Mouse (Mus musculus) lung, postnatal 0 days (tissue): Measurements from ENCODE around the gene Fgf12. TPM values are rescaled to one million over a fixed set of nuclear protein-coding genes. Genes with fewer than 3 reads are reported as not detected.

Source experiments
- ATAC-seq: fragments of 200-750 bp; cut with Nextera tagmentation; 2 replicates; pipeline ENCODE4 v1.8.0; 2017; ENCODE audit warnings: moderate library complexity
- DNase-seq: peaks from one replicate; pipeline ENCODE4 v3.0.0-alpha.2; 2016; ENCODE audit warnings: low spot score
- H3K27ac ChIP-seq: fragments of 300-500 bp; sonication (generic); 2 replicates; pipeline ENCODE4 v1.5.1; 2014; ENCODE audit warnings: antibody characterized with exemption, mild to moderate bottlenecking, low read length, mixed read lengths
- H3K27me3 ChIP-seq: fragments of 300-500 bp; sonication (generic); replicated peaks from 2 replicates; pipeline ENCODE4 v1.6.1; 2014; ENCODE audit warnings: low read length, mixed read lengths; ENCODE audit not compliant: insufficient read depth
- H3K36me3 ChIP-seq: fragments of 300-500 bp; sonication (generic); 2 replicates; pipeline ENCODE4 v1.6.1; 2014; ENCODE audit warnings: low read length, mixed read lengths; ENCODE audit not compliant: insufficient read depth
- H3K4me1 ChIP-seq: fragments of 300-500 bp; sonication (generic); 2 replicates; pipeline ENCODE4 v1.6.1; 2014; ENCODE audit warnings: antibody characterized with exemption, low read depth, low read length, mixed read lengths; ENCODE audit not compliant: insufficient read depth
- H3K4me2 ChIP-seq: fragments of 300-500 bp; sonication (generic); replicated peaks from 2 replicates; pipeline ENCODE4 v1.6.1; 2014; ENCODE audit warnings: low read depth, mild to moderate bottlenecking, low read length, moderate library complexity, mixed read lengths
- H3K4me3 ChIP-seq: fragments of 300-500 bp; sonication (generic); 2 replicates; pipeline ENCODE4 v1.5.1; 2014; ENCODE audit warnings: low read depth, low read length
- H3K9ac ChIP-seq: fragments of 300-500 bp; sonication (generic); replicated peaks from 2 replicates; pipeline ENCODE4 v1.6.1; 2014; ENCODE audit warnings: low read depth, mild to moderate bottlenecking
- H3K9me3 ChIP-seq: fragments of 300-500 bp; sonication (generic); 2 replicates; pipeline ENCODE4 v1.6.1; 2016; ENCODE audit warnings: low read length, mixed read lengths
- CTCF ChIP-seq: IDR thresholded peaks from 2 replicates; pipeline ENCODE4 v1.5.1; 2016; ENCODE audit warnings: antibody characterized with exemption, mild to moderate bottlenecking
- EP300 ChIP-seq: IDR thresholded peaks from 2 replicates; pipeline ENCODE4 v1.6.1; 2016; ENCODE audit warnings: antibody characterized with exemption, mild to moderate bottlenecking, control low read depth
- WGBS: fragments of 180-500 bp; shearing (Covaris S2); extraction: QIAGEN DNeasy Blood & Tissue Kit; methylation state at CpG from one replicate; pipeline ENCODE4 v1.1.7; 2014; 5-methylcytosine and 5-hydroxymethylcytosine counted together
- polyA plus RNA-seq: library from polyadenylated mRNA; unstranded; fragments of >200 nt; fragmentation: Nextera tagmentation; extraction: Ambion mirVana; gene quantifications from 2 replicates; pipeline ENCODE4 v1.2.1, GENCODE M21; 2015

Gene Fgf12
- 3.6 and 3.9 TPM in 2 replicates for polyA plus RNA-seq

DNA sequence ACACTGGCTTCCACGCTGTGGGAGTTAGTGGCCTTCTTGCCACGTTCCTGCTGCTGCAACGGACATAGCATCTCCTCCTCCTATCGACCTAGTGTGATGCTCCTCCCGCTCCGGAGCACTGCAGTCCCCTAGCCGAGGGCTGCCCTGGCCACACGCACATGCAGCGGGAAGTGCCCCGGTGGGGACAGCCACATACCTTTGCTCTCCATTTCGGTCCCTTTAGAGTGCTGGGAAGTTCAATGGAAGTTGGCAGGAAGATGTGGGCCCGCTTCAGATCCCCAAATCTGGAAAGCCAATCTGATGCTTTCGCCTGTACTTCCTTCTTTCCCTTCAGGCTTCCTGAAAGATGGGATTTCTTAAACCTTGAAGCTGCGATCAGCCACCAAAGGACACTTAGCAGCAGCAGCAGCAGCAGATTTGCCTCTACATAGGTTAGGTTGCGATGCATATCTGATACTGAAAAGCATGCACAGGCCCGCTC, at the start of gene Fgf12:
TSS of gene Fgf12 (minus strand) at position 431 of the 481 bp plus-strand sequence.
- peak within 1 kb of the TSS; percentile 37 for H3K4me2 ChIP-seq
- DNase-seq (no peak), ATAC-seq (no peak)
- WGBS = 1% methylated on average over 16 of the region's 16 CpGs
- no peaks in the 10 kb centered on the region for H3K36me3 ChIP-seq
- H3K27ac ChIP-seq = no peak within 1 kb of the TSS
- H3K27me3 ChIP-seq = peaks cover 5% of the 10 kb centered on the region; the same call in 1 of the 2 replicates
- no peak within 1 kb of the TSS for H3K9ac ChIP-seq
- no peaks in the 10 kb centered on the region for H3K9me3 ChIP-seq
- H3K4me1 ChIP-seq = no peaks in the 10 kb centered on the region
- no peak within 1 kb of the TSS for H3K4me3 ChIP-seq
- TF ChIP-seq EP300 (no peak), CTCF (no peak)

DNA sequence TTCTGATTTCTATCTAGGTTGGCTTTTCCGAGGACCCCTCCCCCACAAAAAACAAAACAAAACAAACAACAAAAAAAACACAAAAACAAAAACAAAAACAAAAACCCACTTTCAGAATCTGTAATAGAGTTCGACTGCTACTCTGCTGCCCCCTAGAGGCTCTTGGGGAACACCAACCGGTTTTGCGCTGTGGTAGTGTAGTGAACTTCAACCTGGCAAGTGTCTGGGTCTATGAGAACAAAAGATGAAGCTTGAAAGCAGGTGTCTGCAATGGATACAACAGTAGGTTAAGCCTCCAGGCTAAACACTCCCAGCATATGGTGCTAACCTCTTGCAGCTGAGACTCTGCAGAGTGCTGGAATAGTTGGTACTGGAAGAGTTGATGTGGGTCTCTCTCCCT, 40.2 kb upstream of the Fgf12 start:
- H3K9ac ChIP-seq = no peak overlapping the region
- H3K4me1 ChIP-seq = no peaks in the 10 kb centered on the region
- H3K4me2 ChIP-seq = no peak overlapping the region
- peak; percentile 43 for DNase-seq
- no peak for ATAC-seq
- TF ChIP-seq CTCF (peak; percentile 68), EP300 (no peak)
- H3K27ac ChIP-seq = no peak overlapping the region
- H3K36me3 ChIP-seq = no peaks in the 10 kb centered on the region
- H3K9me3 ChIP-seq = no peaks in the 10 kb centered on the region
- WGBS = 1% methylated on average over 4 of the region's 4 CpGs
- H3K27me3 ChIP-seq = no peaks in the 10 kb centered on the region
- H3K4me3 ChIP-seq = no peak overlapping the region

GRCm38 (mm10) chr16:28770276-28770675, 17.4 kb upstream of the Fgf12 start:
- 87% methylated on average over 2 of the region's 2 CpGs for WGBS
- Histone ChIP-seq H3K4me3 (no peak overlapping the region), H3K9ac (no peak overlapping the region), H3K4me1 (no peaks in the 10 kb centered on the region), H3K36me3 (no peaks in the 10 kb centered on the region), H3K27ac (no peak overlapping the region), H3K4me2 (no peak overlapping the region), H3K9me3 (no peaks in the 10 kb centered on the region), H3K27me3 (no peaks in the 10 kb centered on the region)
- TF ChIP-seq CTCF = no peak
- DNase-seq (no peak), ATAC-seq (no peak)

DNA sequence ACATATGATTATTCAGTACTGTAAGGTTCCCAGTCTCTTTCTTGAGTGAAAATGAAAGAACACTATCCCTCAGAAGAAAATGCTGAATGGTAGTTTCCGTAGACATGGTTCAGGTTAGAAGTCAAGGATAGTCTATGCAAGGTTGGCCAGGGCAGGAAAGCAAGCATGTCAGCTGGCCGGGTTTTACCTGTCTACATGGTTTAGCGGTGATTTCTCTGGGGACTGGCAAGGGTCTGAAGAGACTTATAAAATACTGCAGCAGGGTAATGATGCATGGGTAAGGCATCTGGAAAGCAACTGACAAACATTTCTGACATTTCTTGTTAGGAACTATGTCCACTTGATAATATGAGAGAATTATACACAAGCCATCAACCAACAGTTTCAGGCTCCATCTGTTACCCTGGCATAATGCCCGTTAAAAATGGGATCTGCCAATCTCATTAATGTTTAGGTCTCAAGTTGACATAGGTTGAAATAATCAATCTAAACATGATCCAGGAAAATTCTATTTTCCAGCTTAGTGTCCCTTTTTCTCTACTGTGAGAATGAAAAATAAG, 8.6 kb upstream of the Fgf12 start:
- Histone ChIP-seq H3K27me3 (no peaks in the 10 kb centered on the region), H3K4me1 (no peaks in the 10 kb centered on the region), H3K9ac (no peak overlapping the region), H3K27ac (no peak overlapping the region), H3K9me3 (no peaks in the 10 kb centered on the region), H3K36me3 (no peaks in the 10 kb centered on the region), H3K4me3 (no peak overlapping the region), H3K4me2 (no peak overlapping the region)
- ATAC-seq (no peak), DNase-seq (no peak)
- TF ChIP-seq CTCF (no peak), EP300 (no peak)
- 71% methylated on average over 4 of the region's 4 CpGs for WGBS

- H3K9me3 ChIP-seq = no peaks in the 10 kb centered on the region
- under 1% methylated on average over 33 of the region's 33 CpGs for WGBS
- peak overlapping the region; percentile 37 for H3K4me2 ChIP-seq
- peaks cover 5% of the 10 kb centered on the region; the same call in 1 of the 2 replicates for H3K27me3 ChIP-seq
- H3K9ac ChIP-seq = no peak overlapping the region
- no peak for TF ChIP-seq CTCF
- no peak for TF ChIP-seq EP300
- DNase-seq = peak; percentile 44
- no peaks in the 10 kb centered on the region for H3K36me3 ChIP-seq
- H3K4me3 ChIP-seq = no peak overlapping the region
- no peak overlapping the region for H3K27ac ChIP-seq
- no peaks in the 10 kb centered on the region for H3K4me1 ChIP-seq
- peak; percentile 49 for ATAC-seq
Measured at GRCm38 (mm10) chr16:28753124-28753917, 453 bp upstream of the Fgf12 start.

DNA sequence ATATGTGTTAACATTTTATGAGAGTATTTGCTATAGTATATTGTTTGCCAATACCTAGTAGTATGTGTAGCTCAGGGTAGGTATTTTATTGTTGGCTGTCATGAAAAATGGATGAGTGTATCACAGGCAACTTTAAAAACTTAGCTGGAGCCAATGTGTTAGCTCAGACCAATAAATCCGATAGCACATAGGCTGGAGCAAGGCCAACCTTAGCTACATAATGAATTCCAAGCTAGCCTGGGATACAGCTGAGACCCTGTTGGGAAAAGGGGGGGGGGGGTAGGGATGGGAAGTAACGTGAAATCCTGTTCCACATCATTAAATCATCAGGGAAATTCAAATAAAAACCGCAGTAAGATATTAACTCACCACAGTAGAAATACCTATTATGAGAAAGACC, 18.4 kb downstream of the Fgf12 start:
- 63% methylated on average over 3 of the region's 3 CpGs for WGBS
- no peak overlapping the region for H3K9ac ChIP-seq
- H3K9me3 ChIP-seq = no peaks in the 10 kb centered on the region
- H3K4me3 ChIP-seq = no peak overlapping the region
- H3K27me3 ChIP-seq = no peaks in the 10 kb centered on the region
- ATAC-seq (no peak), DNase-seq (no peak)
- no peak overlapping the region for H3K27ac ChIP-seq
- no peak overlapping the region for H3K4me2 ChIP-seq
- H3K36me3 ChIP-seq = no peaks in the 10 kb centered on the region
- TF ChIP-seq CTCF (no peak), EP300 (no peak)
- H3K4me1 ChIP-seq = no peaks in the 10 kb centered on the region
